Mouse (Mus musculus) liver, embryonic 14.5 days (tissue): ENCODE data around the gene Cdk19. TPM values are rescaled to one million over a fixed set of nuclear protein-coding genes. Genes with fewer than 3 reads are reported as not detected.

ENCODE experiments used
- ATAC-seq: fragments of 200-750 bp; cut with Nextera tagmentation; 2 replicates; pipeline ENCODE4 v1.8.0; 2017; ENCODE audit warnings: moderate number of reproducible peaks, mild to moderate bottlenecking, moderate library complexity; ENCODE audit not compliant: insufficient read depth
- DNase-seq, 3 experiments: peaks; one replicate each; pipeline ENCODE4 v3.0.0-alpha.2; 2012 to 2013; ENCODE audit warnings: low read depth in 3 of 3, low spot score in 3 of 3
- H3K27ac ChIP-seq: fragments of 300-500 bp; sonication (generic); 2 replicates; pipeline ENCODE4 v1.5.1; 2014; ENCODE audit warnings: moderate library complexity, mild to moderate bottlenecking, control low read depth, inconsistent platforms
- H3K27me3 ChIP-seq: fragments of 300-500 bp; sonication (generic); 2 replicates; pipeline ENCODE4 v1.6.1; 2014; ENCODE audit warnings: mild to moderate bottlenecking, low read length, moderate library complexity; ENCODE audit not compliant: control insufficient read depth, insufficient read depth
- H3K36me3 ChIP-seq: fragments of 300-500 bp; sonication (generic); replicated peaks from 2 replicates; pipeline ENCODE4 v1.6.1; 2014; ENCODE audit warnings: low read depth; ENCODE audit not compliant: control insufficient read depth, insufficient read depth
- H3K4me1 ChIP-seq, 2 experiments: fragments of 200-500 bp in 1 of 2; fragments of 300-500 bp in 1 of 2; sonication (generic) in 1 of 2; replicated peaks; 2 replicates each; pipeline ENCODE4 v1.6.1; 2012 to 2014; ENCODE audit warnings: antibody characterized with exemption in 1 of 2, inconsistent platforms in 1 of 2, low read length in 1 of 2; ENCODE audit not compliant: control insufficient read depth in 2 of 2, insufficient read depth in 2 of 2
- H3K4me2 ChIP-seq: fragments of 300-500 bp; sonication (generic); 2 replicates; pipeline ENCODE4 v1.6.1; 2014; ENCODE audit warnings: low read depth, mild to moderate bottlenecking, control low read depth, moderate library complexity
- H3K4me3 ChIP-seq, 2 experiments: fragments of 200-500 bp in 1 of 2; fragments of 300-500 bp in 1 of 2; sonication (generic) in 1 of 2; 2 replicates each; pipeline ENCODE4 v1.5.1; 2012 to 2014; ENCODE audit warnings: low read depth in 2 of 2, low read length in 2 of 2, mild to moderate bottlenecking in 2 of 2, control low read depth in 1 of 2, inconsistent platforms in 1 of 2, moderate library complexity in 1 of 2; ENCODE audit not compliant: insufficient read depth in 1 of 2
- H3K9ac ChIP-seq: fragments of 300-500 bp; sonication (generic); replicated peaks from 2 replicates; pipeline ENCODE4 v1.6.1; 2014; ENCODE audit warnings: mild to moderate bottlenecking, control low read depth, moderate library complexity
- H3K9me3 ChIP-seq: fragments of 300-500 bp; sonication (generic); 2 replicates; pipeline ENCODE4 v1.6.1; 2016; ENCODE audit warnings: low read length, mixed read lengths; ENCODE audit not compliant: control insufficient read depth
- CTCF ChIP-seq: IDR thresholded peaks from 2 replicates; pipeline ENCODE4 v1.5.1; 2016; ENCODE audit warnings: antibody characterized with exemption, low read depth, control low read depth
- EP300 ChIP-seq: IDR thresholded peaks from 2 replicates; pipeline ENCODE4 v1.6.1; 2016; ENCODE audit warnings: antibody characterized with exemption, low read depth
- WGBS: fragments of 180-500 bp; shearing (Covaris S2); extraction: QIAGEN DNeasy Blood & Tissue Kit; methylation state at CpG from one replicate; pipeline ENCODE4 v1.1.7; 2014; ENCODE audit not compliant: insufficient replicate concordance; 5-methylcytosine and 5-hydroxymethylcytosine counted together
- polyA plus RNA-seq, 2 experiments: library from polyadenylated mRNA; depleted of rRNA in 1 of 2; stranded (reverse) in 1 of 2; unstranded in 1 of 2; fragments of >200 nt; fragmentation: Nextera tagmentation in 1 of 2; extraction: Ambion mirVana in 1 of 2; gene quantifications; 2 replicates each; pipeline versions ENCODE4 v1.2.1 to v1.2.3; 2012 to 2014

Cdk19 gene
- polyA plus RNA-seq, 2 experiments: 3.1 TPM

DNA sequence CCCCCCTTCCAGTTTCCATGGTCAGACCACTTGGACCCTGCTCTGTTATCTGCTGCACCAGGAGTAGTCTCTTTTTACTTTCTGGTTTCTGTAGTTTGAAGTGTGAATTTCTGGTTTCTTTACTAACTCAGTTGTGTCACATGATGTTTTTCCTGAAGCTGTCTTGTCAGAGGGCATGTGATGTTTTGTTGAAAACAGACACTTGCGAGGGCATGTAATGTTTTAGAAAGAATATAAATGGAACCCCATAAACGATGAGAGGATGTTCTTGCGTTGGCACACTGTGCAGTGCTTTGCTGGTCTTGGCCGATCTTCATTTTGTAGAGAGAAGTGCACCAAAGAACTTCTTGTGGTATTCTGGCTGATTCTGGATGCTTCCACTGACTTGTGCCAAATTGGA lies 46.8 kb downstream of the Cdk19 start:
- WGBS: 72% methylated on average over 4 of the region's 4 CpGs
- Histone ChIP-seq H3K4me3 (no peak overlapping the region), H3K9me3 (no peaks in the 10 kb centered on the region), H3K4me2 (no peak overlapping the region), H3K4me1 (no peaks in the 10 kb centered on the region), H3K27ac (no peak overlapping the region), H3K36me3 (no peaks in the 10 kb centered on the region), H3K9ac (no peak overlapping the region), H3K27me3 (no peaks in the 10 kb centered on the region)
- TF ChIP-seq EP300 (no peak), CTCF (no peak)
- ATAC-seq (no peak), DNase-seq (no peak)

- Histone ChIP-seq H3K4me3 (no peak overlapping the region), H3K36me3 (no peaks in the 10 kb centered on the region; the same call in 1 of the 2 replicates), H3K9me3 (no peaks in the 10 kb centered on the region), H3K27ac (no peak overlapping the region), H3K27me3 (no peaks in the 10 kb centered on the region), H3K4me2 (no peak overlapping the region), H3K4me1 (peaks cover 0 to 4% of the 10 kb centered on the region in 2 experiments; a peak in 1 of 4 replicates), H3K9ac (no peak overlapping the region)
- no peak for DNase-seq
- WGBS: 36% methylated on average over 2 of the region's 2 CpGs
- no peak for TF ChIP-seq CTCF
- TF ChIP-seq EP300: no peak
- no peak for ATAC-seq
Observed at GRCm38 (mm10) chr10:40393447-40394143, 54.2 kb downstream of the Cdk19 start.

DNA sequence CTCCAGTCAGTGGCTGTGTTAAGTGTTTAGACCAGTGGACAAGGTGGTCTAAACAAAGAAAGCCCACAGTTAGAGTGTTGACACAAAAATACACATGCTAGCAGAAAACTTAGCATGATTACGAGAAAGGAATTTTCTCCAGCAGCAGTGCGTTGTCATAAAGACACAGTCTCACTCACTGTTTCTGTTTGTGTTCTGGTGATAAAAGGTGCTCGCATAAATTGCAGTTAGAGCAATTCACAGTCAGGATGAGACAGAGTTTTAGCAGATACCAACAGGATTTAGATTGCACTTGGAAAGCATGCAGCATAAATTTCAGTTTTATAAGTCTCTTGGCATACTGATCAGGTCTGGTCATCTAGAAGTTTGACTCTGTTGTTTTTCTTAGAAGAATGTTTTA lies 59.5 kb downstream of the Cdk19 start:
- no peak for ATAC-seq
- 65% methylated on average over 3 of the region's 3 CpGs for WGBS
- H3K9ac ChIP-seq: no peak overlapping the region

GRCm38 (mm10) chr10:40399328-40399727 lies 60.0 kb downstream of the Cdk19 start:
- TF ChIP-seq EP300 (no peak), CTCF (no peak)
- WGBS: 51% methylated on average over 2 of the region's 2 CpGs
- DNase-seq (no peak), ATAC-seq (no peak)
- Histone ChIP-seq H3K36me3 (no peaks in the 10 kb centered on the region; the same call in 1 of the 2 replicates), H3K9ac (no peak overlapping the region; the same call in 1 of the 2 replicates), H3K4me3 (no peak overlapping the region), H3K4me1 (peaks cover 0 to 5% of the 10 kb centered on the region in 2 experiments; a peak in 1 of 4 replicates), H3K4me2 (no peak overlapping the region), H3K27me3 (no peaks in the 10 kb centered on the region), H3K27ac (no peak overlapping the region), H3K9me3 (no peaks in the 10 kb centered on the region)

More for the DNA sequence above, 59.5 kb downstream of the Cdk19 start:
- no peak for TF ChIP-seq CTCF
- TF ChIP-seq EP300: no peak
- DNase-seq: no peak
- Histone ChIP-seq H3K4me1 (peaks cover 0 to 5% of the 10 kb centered on the region in 2 experiments; a peak in 1 of 4 replicates), H3K36me3 (no peaks in the 10 kb centered on the region; the same call in 1 of the 2 replicates), H3K4me2 (no peak overlapping the region), H3K4me3 (no peak overlapping the region), H3K9me3 (no peaks in the 10 kb centered on the region), H3K27ac (no peak overlapping the region), H3K27me3 (no peaks in the 10 kb centered on the region)

DNA sequence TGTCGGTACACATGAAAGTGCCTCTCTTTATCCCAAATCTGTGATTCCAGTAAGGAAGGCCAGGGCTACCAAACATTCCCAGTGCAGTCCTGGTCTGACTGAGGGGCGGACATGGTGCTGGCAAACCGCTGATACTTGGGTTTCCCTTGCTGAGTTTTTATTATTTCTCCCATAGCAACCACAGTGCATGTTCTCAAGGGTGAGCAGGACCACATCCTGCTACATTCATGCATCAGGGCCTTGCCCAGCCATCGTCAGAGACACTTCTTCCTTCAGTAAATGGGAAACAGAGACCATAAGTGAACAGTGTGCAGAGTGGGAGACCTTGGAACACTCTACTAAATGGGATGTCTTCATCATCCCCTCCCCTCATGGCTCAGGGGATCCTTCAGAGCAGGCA lies 60.9 kb downstream of the Cdk19 start:
- H3K27me3 ChIP-seq: no peaks in the 10 kb centered on the region
- H3K4me2 ChIP-seq: no peak overlapping the region
- TF ChIP-seq EP300: no peak
- TF ChIP-seq CTCF: no peak
- 65% methylated on average over 4 of the region's 4 CpGs for WGBS
- ATAC-seq (no peak), DNase-seq (no peak)
- H3K4me3 ChIP-seq: no peak overlapping the region
- H3K9ac ChIP-seq: no peak overlapping the region
- no peak overlapping the region for H3K27ac ChIP-seq
- H3K4me1 ChIP-seq: peaks cover 0 to 5% of the 10 kb centered on the region in 2 experiments; a peak in 1 of 4 replicates
- H3K36me3 ChIP-seq: no peaks in the 10 kb centered on the region; the same call in 1 of the 2 replicates
- H3K9me3 ChIP-seq: no peaks in the 10 kb centered on the region
